Mouse (Mus musculus) intestine, embryonic 14.5 days (tissue): ENCODE measurements at regions not wholly inside any gene's neighbourhood (a gene's known extent, or its start where the extent isn't known, plus 50 kb on each side); places are given as distances from the start of the nearest gene placed in this dataset.
"Not testable (repeated sequence)": the region's sequence is repeated elsewhere in the genome, so short reads cannot be mapped to it uniquely, and the experiment has no call there.

Source experiments
- ATAC-seq: fragments of 200-750 bp; cut with Nextera tagmentation; replicated peaks from 2 replicates; pipeline ENCODE4 v1.8.0; 2017; ENCODE audit warnings: low read depth, moderate number of reproducible peaks, moderate TSS enrichment, moderate library complexity; ENCODE audit not compliant: low FRiP score, low TSS enrichment
- DNase-seq: peaks from one replicate; pipeline ENCODE4 v3.0.0-alpha.2; 2018; ENCODE audit warnings: low spot score
- H3K27ac ChIP-seq: fragments of 300-500 bp; sonication (generic); 2 replicates; pipeline ENCODE4 v1.5.1; 2014; ENCODE audit warnings: low read depth, mild to moderate bottlenecking, control low read depth
- H3K27me3 ChIP-seq: fragments of 300-500 bp; sonication (generic); replicated peaks from 2 replicates; pipeline ENCODE4 v1.6.1; 2014; ENCODE audit warnings: low read length, control low read depth; ENCODE audit not compliant: control insufficient read depth, insufficient read depth
- H3K36me3 ChIP-seq: fragments of 300-500 bp; sonication (generic); 2 replicates; pipeline ENCODE4 v1.6.1; 2014; ENCODE audit warnings: low read length, control low read depth; ENCODE audit not compliant: control insufficient read depth, insufficient read depth
- H3K4me1 ChIP-seq: fragments of 300-500 bp; sonication (generic); replicated peaks from 2 replicates; pipeline ENCODE4 v1.6.1; 2014; ENCODE audit warnings: low read length, control low read depth, mixed read lengths; ENCODE audit not compliant: control insufficient read depth, insufficient read depth
- H3K4me2 ChIP-seq: fragments of 300-500 bp; sonication (generic); 2 replicates; pipeline ENCODE4 v1.6.1; 2014; ENCODE audit warnings: low read length
- H3K4me3 ChIP-seq: fragments of 300-500 bp; sonication (generic); 2 replicates; pipeline ENCODE4 v1.5.1; 2014; ENCODE audit warnings: low read depth, low read length, control low read depth, mixed read lengths
- H3K9ac ChIP-seq: fragments of 300-500 bp; sonication (generic); 2 replicates; pipeline ENCODE4 v1.6.1; 2014; ENCODE audit warnings: mild to moderate bottlenecking, low read length
- H3K9me3 ChIP-seq: fragments of 300-500 bp; sonication (generic); 2 replicates; pipeline ENCODE4 v1.6.1; 2016; ENCODE audit warnings: low read length, control low read depth; ENCODE audit not compliant: control insufficient read depth
- WGBS: fragments of 180-500 bp; shearing (Covaris S2); extraction: QIAGEN DNeasy Blood & Tissue Kit; methylation state at CpG from one replicate; pipeline ENCODE4 v1.1.7; 2014; 5-methylcytosine and 5-hydroxymethylcytosine counted together

DNA sequence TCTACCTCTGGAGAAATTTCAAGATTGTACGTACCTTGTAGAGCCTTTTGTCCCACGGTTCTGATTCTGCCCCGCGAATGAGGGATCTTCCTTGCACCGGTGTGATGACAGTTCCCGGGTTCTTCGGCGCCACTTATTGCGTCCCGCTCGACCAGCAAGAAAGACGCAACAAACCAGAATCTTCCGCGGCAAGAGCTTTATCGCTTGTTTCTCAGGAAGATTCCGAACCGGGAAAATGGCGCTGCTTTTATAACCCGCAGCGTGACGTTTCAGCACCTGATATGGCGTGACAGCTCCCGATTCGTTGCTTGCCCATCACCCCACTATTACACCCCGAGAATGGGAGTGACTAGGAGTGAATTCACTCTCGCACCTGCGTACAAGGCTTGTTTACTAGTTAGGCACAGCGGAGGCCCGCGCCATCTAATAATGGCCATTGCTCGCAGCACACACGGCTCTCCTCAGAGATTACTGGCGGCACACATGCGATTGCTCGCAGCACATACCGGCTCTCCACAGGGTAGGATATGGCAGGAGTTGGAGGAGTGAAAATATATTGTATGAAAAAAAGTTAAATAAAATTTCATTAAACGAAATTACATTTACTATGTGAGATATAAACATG is 180.0 kb upstream of the 1700008P02Rik start:
- H3K9ac ChIP-seq, ATAC-seq, H3K9me3 ChIP-seq, H3K27me3 ChIP-seq, H3K36me3 ChIP-seq, DNase-seq, H3K4me2 ChIP-seq, H3K4me1 ChIP-seq, H3K4me3 ChIP-seq, H3K27ac ChIP-seq: not testable (repeated sequence)
- WGBS: 96% methylated on average over 29 of the region's 37 CpGs

DNA sequence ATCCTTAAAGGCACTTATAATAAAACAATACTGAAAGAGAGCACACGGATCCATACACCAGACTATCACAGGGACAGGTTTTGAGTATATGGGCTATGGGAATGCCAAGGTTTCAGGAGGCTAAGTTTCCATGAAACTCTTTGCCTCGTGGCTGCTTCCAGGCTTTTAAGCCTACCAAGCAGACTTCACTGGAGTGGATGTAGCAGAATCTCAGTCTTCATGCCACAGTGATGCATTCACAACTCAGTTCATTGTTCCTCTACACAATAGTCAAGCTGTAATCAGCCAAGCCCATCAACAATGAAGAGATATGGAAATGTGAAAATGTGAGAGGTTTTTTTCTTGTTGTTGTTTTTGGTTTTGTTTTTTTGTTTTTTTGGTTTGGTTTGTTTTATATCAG is 148.3 kb upstream of the 1700008P02Rik start:
- H3K27me3 ChIP-seq: no peaks in the 10 kb centered on the region
- no peak for DNase-seq
- no peaks in the 10 kb centered on the region for H3K9me3 ChIP-seq
- no peak for ATAC-seq
- no peak overlapping the region for H3K27ac ChIP-seq
- no peak overlapping the region for H3K4me3 ChIP-seq
- no peak overlapping the region for H3K9ac ChIP-seq
- no peaks in the 10 kb centered on the region for H3K4me1 ChIP-seq
- WGBS: 84% methylated on average over 2 of the region's 2 CpGs
- H3K36me3 ChIP-seq: no peaks in the 10 kb centered on the region
- H3K4me2 ChIP-seq: no peak overlapping the region

- ATAC-seq, H3K36me3 ChIP-seq: not testable (repeated sequence)
Observed at GRCm38 (mm10) chr3:6768085-6768484, 147.8 kb upstream of the 1700008P02Rik start.

GRCm38 (mm10) chr3:6759172-6759571 is 138.9 kb upstream of the 1700008P02Rik start:
- Histone ChIP-seq H3K27me3 (no peaks in the 10 kb centered on the region), H3K36me3 (no peaks in the 10 kb centered on the region), H3K9me3 (no peaks in the 10 kb centered on the region), H3K9ac (no peak overlapping the region), H3K27ac (no peak overlapping the region), H3K4me3 (no peak overlapping the region), H3K4me1 (no peaks in the 10 kb centered on the region), H3K4me2 (no peak overlapping the region)
- 50% methylated on average over 1 of the region's 1 CpGs for WGBS
- ATAC-seq (no peak), DNase-seq (no peak)

More at GRCm38 (mm10) chr3:6768085-6768484, 147.8 kb upstream of the 1700008P02Rik start:
- not testable (repeated sequence) for H3K9ac ChIP-seq, DNase-seq, H3K4me1 ChIP-seq, H3K9me3 ChIP-seq, H3K4me2 ChIP-seq, H3K4me3 ChIP-seq, H3K27me3 ChIP-seq, H3K27ac ChIP-seq

- H3K27ac ChIP-seq: no peak overlapping the region
- no peaks in the 10 kb centered on the region for H3K9me3 ChIP-seq
- H3K4me3 ChIP-seq: no peak overlapping the region
- DNase-seq (no peak), ATAC-seq (no peak)
- no peaks in the 10 kb centered on the region for H3K36me3 ChIP-seq
- H3K27me3 ChIP-seq: no peaks in the 10 kb centered on the region
- no peak overlapping the region for H3K4me2 ChIP-seq
- no peak overlapping the region for H3K9ac ChIP-seq
- H3K4me1 ChIP-seq: no peaks in the 10 kb centered on the region
Observed at GRCm38 (mm10) chr3:6757562-6757961, 137.3 kb upstream of the 1700008P02Rik start.

DNA sequence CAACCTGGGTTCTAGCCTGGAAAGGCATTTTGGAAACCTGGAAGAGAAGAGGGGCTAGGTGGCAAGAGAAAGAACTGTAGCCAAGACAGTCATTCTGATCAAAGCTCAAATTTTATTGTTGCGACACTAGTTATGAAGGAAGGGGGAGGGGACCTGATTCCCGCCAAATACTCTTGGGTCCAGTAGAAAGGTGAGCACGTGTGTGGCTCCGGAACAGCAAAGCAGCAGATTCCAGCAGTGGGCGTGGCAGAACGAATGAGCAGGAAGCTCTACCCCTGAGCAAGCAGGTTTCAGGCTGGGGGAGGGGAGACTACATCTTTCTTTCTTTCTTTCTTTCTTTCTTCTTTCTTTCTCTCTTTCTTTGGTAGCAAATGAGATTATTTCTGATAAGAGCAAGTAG is 130.5 kb upstream of the 1700008P02Rik start:
- H3K27ac ChIP-seq, ATAC-seq: not testable (repeated sequence)
- 74% methylated on average over 6 of the region's 6 CpGs for WGBS

DNA sequence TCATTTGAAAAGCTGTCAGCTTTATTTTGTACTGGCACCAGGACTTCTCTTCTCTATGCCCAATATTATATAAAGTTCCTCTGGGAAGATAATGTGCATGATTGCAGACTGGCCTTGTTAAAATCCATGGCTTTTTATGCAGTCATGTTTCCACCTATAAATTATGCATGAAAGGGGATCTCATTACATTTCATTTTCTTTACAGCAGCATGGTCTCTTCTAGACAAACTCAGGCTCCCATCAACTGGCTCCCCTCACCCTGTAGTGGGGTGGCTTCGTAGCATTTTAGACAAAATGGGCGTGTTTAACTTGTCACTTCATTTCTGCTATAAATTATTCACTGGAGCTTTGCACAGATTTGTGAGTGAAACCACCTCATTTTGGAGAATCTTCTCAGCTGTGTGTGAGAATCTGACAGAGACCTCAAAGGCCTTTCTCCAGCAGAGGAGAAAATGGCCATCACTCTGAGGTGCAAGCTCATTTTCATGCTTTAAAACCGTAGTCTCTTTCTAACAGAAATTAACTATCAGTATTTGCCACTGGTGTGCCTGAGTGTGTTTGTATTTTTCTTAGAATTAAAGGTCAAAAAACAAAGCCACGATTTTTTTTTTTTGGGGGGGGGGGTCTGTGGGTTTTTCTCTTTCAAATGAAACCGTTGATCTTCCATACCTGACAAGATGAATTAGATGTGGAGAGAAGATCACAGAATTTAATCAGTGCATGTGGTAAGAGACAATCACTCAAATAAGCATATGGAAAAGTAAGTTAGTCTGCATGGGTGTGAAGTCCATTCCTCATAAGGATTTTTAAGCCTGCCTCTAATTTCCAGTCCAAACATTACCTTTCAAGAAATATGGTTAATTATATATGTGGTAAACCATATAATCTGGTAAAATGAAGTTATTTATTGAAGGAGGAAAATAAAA is 111.4 kb upstream of the 1700008P02Rik start:
- Histone ChIP-seq H3K27ac (no peak overlapping the region), H3K4me3 (no peak overlapping the region), H3K9me3 (no peaks in the 10 kb centered on the region), H3K27me3 (no peaks in the 10 kb centered on the region), H3K4me1 (no peaks in the 10 kb centered on the region), H3K9ac (no peak overlapping the region), H3K4me2 (no peak overlapping the region), H3K36me3 (no peaks in the 10 kb centered on the region)
- no peak for ATAC-seq
- WGBS: 66% methylated on average over 5 of the region's 5 CpGs
- no peak for DNase-seq

More for the DNA sequence above, 130.5 kb upstream of the 1700008P02Rik start:
- not testable (repeated sequence) for H3K27me3 ChIP-seq, H3K4me1 ChIP-seq, H3K4me2 ChIP-seq, H3K4me3 ChIP-seq, H3K9me3 ChIP-seq, DNase-seq, H3K36me3 ChIP-seq, H3K9ac ChIP-seq

DNA sequence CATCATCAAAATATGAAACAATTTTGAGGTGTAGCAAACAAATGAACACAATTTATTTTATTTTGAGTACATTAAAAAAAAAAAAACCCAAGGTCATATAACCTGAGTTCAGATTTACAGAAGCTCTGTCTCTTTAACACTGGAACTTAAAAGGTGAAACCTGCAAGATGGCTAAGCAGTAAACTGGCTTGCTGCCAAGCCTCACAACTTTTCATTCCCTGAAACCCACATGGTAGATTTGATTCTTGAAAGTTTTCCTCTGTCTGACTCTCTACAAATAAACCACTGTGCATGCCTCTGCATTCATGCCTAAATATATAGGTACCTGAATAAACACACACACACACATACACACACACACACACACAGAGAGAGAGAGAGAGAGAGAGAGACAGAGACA is 109.8 kb upstream of the 1700008P02Rik start:
- H3K27ac ChIP-seq: no peak overlapping the region
- H3K9me3 ChIP-seq: no peaks in the 10 kb centered on the region
- H3K27me3 ChIP-seq: no peaks in the 10 kb centered on the region
- H3K36me3 ChIP-seq: no peaks in the 10 kb centered on the region
- H3K4me1 ChIP-seq: no peaks in the 10 kb centered on the region
- no peak overlapping the region for H3K4me3 ChIP-seq
- no peak for ATAC-seq
- no peak for DNase-seq
- H3K4me2 ChIP-seq: no peak overlapping the region
- no peak overlapping the region for H3K9ac ChIP-seq

GRCm38 (mm10) chr3:6683679-6684078 is 63.4 kb upstream of the 1700008P02Rik start:
- Histone ChIP-seq H3K4me3 (no peak overlapping the region), H3K9me3 (no peaks in the 10 kb centered on the region), H3K27me3 (no peaks in the 10 kb centered on the region), H3K36me3 (no peaks in the 10 kb centered on the region), H3K9ac (no peak overlapping the region), H3K4me2 (no peak overlapping the region), H3K27ac (no peak overlapping the region), H3K4me1 (no peaks in the 10 kb centered on the region)
- WGBS: 58% methylated on average over 2 of the region's 2 CpGs
- ATAC-seq (no peak), DNase-seq (no peak)
